Mouse (Mus musculus) midbrain, postnatal 0 days (tissue): ENCODE results near the gene Pcnx2. TPM values are rescaled to one million over a fixed set of nuclear protein-coding genes. Genes with fewer than 3 reads are reported as not detected.

Source experiments
- ATAC-seq: fragments of 200-750 bp; cut with Nextera tagmentation; 2 replicates; pipeline ENCODE4 v1.8.0; 2017; ENCODE audit warnings: moderate number of reproducible peaks, mild to moderate bottlenecking, moderate TSS enrichment, moderate library complexity; ENCODE audit not compliant: low FRiP score
- DNase-seq: peaks from one replicate; pipeline ENCODE4 v3.0.0-alpha.2; 2015; ENCODE audit warnings: low spot score
- H3K27ac ChIP-seq: fragments of 300-500 bp; sonication (generic); 2 replicates; pipeline ENCODE4 v1.5.1; 2014; ENCODE audit warnings: low read depth, mild to moderate bottlenecking, low read length, mixed read lengths
- H3K27me3 ChIP-seq: fragments of 300-500 bp; sonication (generic); 2 replicates; pipeline ENCODE4 v1.6.1; 2014; ENCODE audit warnings: low read length, control low read depth, mixed read lengths; ENCODE audit not compliant: insufficient read depth
- H3K36me3 ChIP-seq: fragments of 300-500 bp; sonication (generic); 2 replicates; pipeline ENCODE4 v1.6.1; 2014; ENCODE audit warnings: low read length, control low read depth, mixed read lengths; ENCODE audit not compliant: insufficient read depth
- H3K4me1 ChIP-seq: fragments of 300-500 bp; sonication (generic); 2 replicates; pipeline ENCODE4 v1.6.1; 2014; ENCODE audit warnings: mild to moderate bottlenecking, control low read depth, antibody characterized with exemption, low read length, mixed read lengths; ENCODE audit not compliant: insufficient read depth
- H3K4me2 ChIP-seq: fragments of 300-500 bp; sonication (generic); 2 replicates; pipeline ENCODE4 v1.6.1; 2014; ENCODE audit warnings: low read depth, mild to moderate bottlenecking, low read length, mixed read lengths; ENCODE audit not compliant: poor library complexity, severe bottlenecking
- H3K4me3 ChIP-seq: fragments of 300-500 bp; sonication (generic); 2 replicates; pipeline ENCODE4 v1.5.1; 2014; ENCODE audit warnings: low read depth, mild to moderate bottlenecking, low read length, moderate library complexity
- H3K9ac ChIP-seq: fragments of 300-500 bp; sonication (generic); replicated peaks from 2 replicates; pipeline ENCODE4 v1.6.1; 2014; ENCODE audit warnings: mild to moderate bottlenecking, low read length, moderate library complexity, mixed read lengths; ENCODE audit not compliant: poor library complexity, severe bottlenecking
- H3K9me3 ChIP-seq: fragments of 300-500 bp; sonication (generic); 2 replicates; pipeline ENCODE4 v1.6.1; 2016; ENCODE audit warnings: low read length, control low read depth
- CTCF ChIP-seq: IDR thresholded peaks from 2 replicates; pipeline ENCODE4 v1.5.1; 2016; ENCODE audit warnings: antibody characterized with exemption, mild to moderate bottlenecking
- WGBS: fragments of 180-500 bp; shearing (Covaris S2); extraction: QIAGEN DNeasy Blood & Tissue Kit; methylation state at CpG from one replicate; pipeline ENCODE4 v1.1.7; 2014; 5-methylcytosine and 5-hydroxymethylcytosine counted together
- polyA plus RNA-seq: library from polyadenylated mRNA; unstranded; fragments of >200 nt; fragmentation: Nextera tagmentation; extraction: Ambion mirVana; gene quantifications from 2 replicates; pipeline ENCODE4 v1.2.1, GENCODE M21; 2015
- total RNA-seq: library from RNA; depleted of rRNA; stranded (reverse); fragments of >200 nt; gene quantifications from 2 replicates; pipeline ENCODE4 v1.2.3, GENCODE M21; 2014; rRNA removed

The Pcnx2 gene
- total and polyA plus RNA-seq, 2 experiments from 2014 or later = 3.2 to 16.4 TPM

- no peaks in the 10 kb centered on the region for H3K27me3 ChIP-seq
- WGBS = 87% methylated on average over 5 of the region's 5 CpGs
- no peak for ATAC-seq
- no peaks in the 10 kb centered on the region for H3K9me3 ChIP-seq
- H3K36me3 ChIP-seq = no peaks in the 10 kb centered on the region
- DNase-seq = no peak
- no peak overlapping the region for H3K9ac ChIP-seq
- H3K4me3 ChIP-seq = no peak overlapping the region
- H3K4me2 ChIP-seq = no peak overlapping the region
- no peak overlapping the region for H3K27ac ChIP-seq
- peaks cover 5% of the 10 kb centered on the region; the same call in 1 of the 2 replicates for H3K4me1 ChIP-seq
- no peak for TF ChIP-seq CTCF
These were observed 186.6 kb downstream of the Pcnx2 start for GRCm38 (mm10) chr8:125711514-125711913.

DNA sequence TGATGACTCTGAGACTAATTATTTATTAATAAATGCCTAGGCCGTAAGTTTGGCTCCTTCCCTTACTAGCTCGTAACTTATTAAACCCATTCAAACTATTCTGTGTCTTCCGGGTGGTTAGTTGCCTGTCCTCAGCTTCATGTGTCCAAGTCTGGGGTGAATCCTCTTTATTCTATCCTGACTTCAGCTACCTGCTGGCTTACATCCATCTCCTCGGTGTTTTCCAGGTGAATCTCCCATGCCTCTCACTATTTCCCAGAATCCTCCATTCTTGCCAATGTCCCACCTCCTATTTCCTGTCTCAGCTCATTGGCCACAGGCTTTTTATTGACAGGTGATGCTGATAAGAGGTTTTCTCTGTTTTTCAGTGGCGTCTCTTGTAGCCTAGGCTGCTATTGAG is 188.9 kb downstream of the Pcnx2 start:
- Histone ChIP-seq H3K4me3 (no peak overlapping the region), H3K9me3 (no peaks in the 10 kb centered on the region), H3K4me1 (no peaks in the 10 kb centered on the region), H3K36me3 (no peaks in the 10 kb centered on the region), H3K9ac (no peak overlapping the region), H3K27me3 (no peaks in the 10 kb centered on the region), H3K27ac (no peak overlapping the region), H3K4me2 (no peak overlapping the region)
- ATAC-seq = no peak
- no peak for TF ChIP-seq CTCF
- 89% methylated on average over 5 of the region's 5 CpGs for WGBS
- no peak for DNase-seq

GRCm38 (mm10) chr8:125705816-125706215 is 192.3 kb downstream of the Pcnx2 start:
- no peaks in the 10 kb centered on the region for H3K4me1 ChIP-seq
- no peak for TF ChIP-seq CTCF
- no peak overlapping the region for H3K9ac ChIP-seq
- no peak overlapping the region for H3K4me2 ChIP-seq
- H3K27ac ChIP-seq = no peak overlapping the region
- H3K4me3 ChIP-seq = no peak overlapping the region
- H3K36me3 ChIP-seq = no peaks in the 10 kb centered on the region
- ATAC-seq (no peak), DNase-seq (no peak)
- WGBS = 74% methylated on average over 7 of the region's 7 CpGs
- H3K9me3 ChIP-seq = no peaks in the 10 kb centered on the region
- no peaks in the 10 kb centered on the region for H3K27me3 ChIP-seq

GRCm38 (mm10) chr8:125704434-125704833 is 193.7 kb downstream of the Pcnx2 start:
- Histone ChIP-seq H3K4me1 (no peaks in the 10 kb centered on the region), H3K27ac (no peak overlapping the region), H3K36me3 (no peaks in the 10 kb centered on the region), H3K9ac (no peak overlapping the region), H3K9me3 (no peaks in the 10 kb centered on the region), H3K27me3 (no peaks in the 10 kb centered on the region), H3K4me3 (no peak overlapping the region), H3K4me2 (no peak overlapping the region)
- ATAC-seq (no peak), DNase-seq (no peak)
- 90% methylated on average over 6 of the region's 6 CpGs for WGBS
- TF ChIP-seq CTCF = no peak

GRCm38 (mm10) chr8:125702868-125703473 is 195.1 kb downstream of the Pcnx2 start:
- 66% methylated on average over 15 of the region's 15 CpGs for WGBS
- ATAC-seq (no peak), DNase-seq (peak; percentile 59)
- Histone ChIP-seq H3K27ac (no peak overlapping the region), H3K9ac (no peak overlapping the region), H3K4me3 (no peak overlapping the region), H3K4me1 (no peaks in the 10 kb centered on the region), H3K4me2 (no peak overlapping the region), H3K36me3 (no peaks in the 10 kb centered on the region), H3K27me3 (no peaks in the 10 kb centered on the region), H3K9me3 (no peaks in the 10 kb centered on the region)
- no peak for TF ChIP-seq CTCF

Other genes starting within 250 kb of the Pcnx2 start
- gene Map10, start 228.5 kb downstream of the Pcnx2 start, total RNA-seq = 11.0 and 11.6 TPM in 2 replicates
- gene Map10, start 228.5 kb downstream of the Pcnx2 start, polyA plus RNA-seq = 5.8 and 6.9 TPM in 2 replicates
- 23.5 and 24.1 TPM in 2 replicates for gene Ntpcr, start 168.4 kb downstream of the Pcnx2 start, total RNA-seq
- 32.2 and 35.2 TPM in 2 replicates for gene Ntpcr, start 168.4 kb downstream of the Pcnx2 start, polyA plus RNA-seq
- gene Map3k21, start 12.1 kb upstream of the Pcnx2 start, total RNA-seq = 2.8 and 3.5 TPM in 2 replicates
- 0.85 and 0.98 TPM in 2 replicates for gene Map3k21, start 12.1 kb upstream of the Pcnx2 start, polyA plus RNA-seq
- 35.7 and 52.1 TPM in 2 replicates for gene Kcnk1, start 96.9 kb upstream of the Pcnx2 start, total RNA-seq
- 24.1 and 25.1 TPM in 2 replicates for gene Kcnk1, start 96.9 kb upstream of the Pcnx2 start, polyA plus RNA-seq